Mouse (Mus musculus): Measurements from ENCODE around the gene Slc25a21. TPM values are rescaled to one million over a fixed set of nuclear protein-coding genes. Genes with fewer than 3 reads are reported as not detected.
A peak's percentile ranks its signal among the peaks of the same experiment; 100 is the strongest.

Slc25a21 gene
- total and polyA plus RNA-seq, 2 experiments from 2014 or later, result 0.19 to 0.29 TPM

GRCm38 (mm10) chr12:56692536-56692935 is 504.7 kb downstream of the Slc25a21 start:
- Histone ChIP-seq H3K27me3 (ENCODE audit: insufficient read depth, low read length) (peaks cover 97% of the 10 kb centered on the region), H3K4me1 (ENCODE audit: insufficient read depth) (peaks cover 7% of the 10 kb centered on the region; the same call in 1 of the 2 replicates), H3K9me3 (ENCODE audit: low read length) (no peaks in the 10 kb centered on the region), H3K36me3 (ENCODE audit: insufficient read depth) (no peaks in the 10 kb centered on the region; the same call in 1 of the 2 replicates), H3K4me2 (ENCODE audit: low read depth) (no peak overlapping the region), H3K4me3 (ENCODE audit: low read depth, low read length) (no peak overlapping the region), H3K27ac (ENCODE audit: low read depth, low read length) (no peak overlapping the region), H3K9ac (no peak overlapping the region)
- TF ChIP-seq CTCF (IDR thresholded peaks at IDR 0.05; ENCODE audit: low read depth), result no peak
- ATAC-seq, result no peak
- DNase-seq, result no peak
- WGBS, result 5% methylated on average over 19 of the region's 19 CpGs

GRCm38 (mm10) chr12:56691427-56692079 is 505.7 kb downstream of the Slc25a21 start, which contains the start of gene Pax9:
Gene Pax9 (plus strand): TSS chr12:56691767.
- Histone ChIP-seq H3K27ac (ENCODE audit: low read depth, low read length) (no peak within 1 kb of the TSS), H3K9me3 (ENCODE audit: low read length) (no peaks in the 10 kb centered on the region), H3K4me2 (ENCODE audit: low read depth) (no peak within 1 kb of the TSS), H3K4me1 (ENCODE audit: insufficient read depth) (peaks cover 7% of the 10 kb centered on the region; the same call in 1 of the 2 replicates), H3K36me3 (ENCODE audit: insufficient read depth) (no peaks in the 10 kb centered on the region; the same call in 1 of the 2 replicates), H3K27me3 (ENCODE audit: insufficient read depth, low read length) (peaks cover 96% of the 10 kb centered on the region), H3K4me3 (ENCODE audit: low read depth, low read length) (no peak within 1 kb of the TSS), H3K9ac (no peak within 1 kb of the TSS)
- TF ChIP-seq CTCF (IDR thresholded peaks at IDR 0.05; ENCODE audit: low read depth), result no peak
- WGBS, result under 1% methylated on average over 40 of the region's 40 CpGs
- no peak for DNase-seq
- ATAC-seq, result no peak

GRCm38 (mm10) chr12:56691001-56691400 is 506.3 kb downstream of the Slc25a21 start:
- TF ChIP-seq CTCF (IDR thresholded peaks at IDR 0.05; ENCODE audit: low read depth), result no peak
- DNase-seq (no peak), ATAC-seq (no peak)
- 2% methylated on average over 12 of the region's 12 CpGs for WGBS
- no peak overlapping the region for H3K9ac ChIP-seq
- H3K36me3 ChIP-seq (ENCODE audit: insufficient read depth), result no peaks in the 10 kb centered on the region; the same call in 1 of the 2 replicates
- peaks cover 96% of the 10 kb centered on the region for H3K27me3 ChIP-seq (ENCODE audit: insufficient read depth, low read length)
- H3K4me2 ChIP-seq (ENCODE audit: low read depth), result no peak overlapping the region
- no peak overlapping the region for H3K4me3 ChIP-seq (ENCODE audit: low read depth, low read length)
- H3K9me3 ChIP-seq (ENCODE audit: low read length), result no peaks in the 10 kb centered on the region
- peaks cover 7% of the 10 kb centered on the region; the same call in 1 of the 2 replicates for H3K4me1 ChIP-seq (ENCODE audit: insufficient read depth)
- H3K27ac ChIP-seq (ENCODE audit: low read depth, low read length), result no peak overlapping the region

DNA sequence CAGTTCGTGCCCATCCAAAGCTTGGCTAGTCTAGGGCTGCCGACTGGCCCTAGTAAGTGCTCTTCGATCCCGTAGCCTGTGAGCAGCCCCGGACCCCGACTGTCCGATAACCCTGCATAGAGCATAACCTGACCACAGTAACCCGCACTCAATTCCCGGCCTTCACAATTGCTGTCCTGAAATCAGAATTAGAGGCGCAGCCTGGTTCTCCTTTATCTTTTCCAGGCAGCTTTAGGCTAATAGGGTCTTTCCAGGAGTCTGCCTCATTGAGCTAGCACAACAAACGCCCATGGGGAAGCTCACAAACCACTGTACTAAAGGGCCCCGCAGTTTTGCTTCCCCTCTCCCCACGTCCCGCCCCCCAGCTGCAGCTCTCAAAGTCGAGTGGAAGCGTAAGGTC is 506.9 kb downstream of the Slc25a21 start:
- WGBS, result 1% methylated on average over 16 of the region's 16 CpGs
- H3K9ac ChIP-seq, result no peak overlapping the region
- no peak overlapping the region for H3K4me3 ChIP-seq (ENCODE audit: low read depth, low read length)
- H3K36me3 ChIP-seq (ENCODE audit: insufficient read depth), result no peaks in the 10 kb centered on the region; the same call in 1 of the 2 replicates
- TF ChIP-seq CTCF (IDR thresholded peaks at IDR 0.05; ENCODE audit: low read depth), result no peak
- DNase-seq (no peak), ATAC-seq (no peak)
- H3K4me1 ChIP-seq (ENCODE audit: insufficient read depth), result peaks cover 2% of the 10 kb centered on the region; the same call in 1 of the 2 replicates
- no peak overlapping the region for H3K4me2 ChIP-seq (ENCODE audit: low read depth)
- no peak overlapping the region for H3K27ac ChIP-seq (ENCODE audit: low read depth, low read length)
- H3K27me3 ChIP-seq (ENCODE audit: insufficient read depth, low read length), result peaks cover 96% of the 10 kb centered on the region
- no peaks in the 10 kb centered on the region for H3K9me3 ChIP-seq (ENCODE audit: low read length)

DNA sequence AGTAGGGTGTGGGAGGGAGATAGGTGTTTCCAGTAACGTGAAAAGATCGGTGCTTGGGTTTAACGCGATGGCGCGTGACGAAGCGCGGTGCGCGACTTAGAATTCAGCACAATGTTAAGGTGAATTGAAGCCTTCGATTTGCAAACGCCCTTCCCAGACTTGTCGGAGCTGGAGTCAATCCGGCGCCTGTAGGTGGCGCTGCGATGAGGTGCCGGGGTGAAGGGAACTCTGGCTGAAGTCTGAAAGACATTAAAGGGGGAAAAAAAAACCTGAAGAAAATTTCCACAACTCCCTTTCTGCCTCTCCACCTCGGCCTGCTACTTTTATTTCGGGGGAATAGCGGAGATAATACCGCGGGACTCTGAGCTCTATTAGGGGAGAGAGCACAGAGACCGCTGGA is 507.5 kb downstream of the Slc25a21 start:
- ATAC-seq, result no peak

GRCm38 (mm10) chr12:56689331-56689730 is 507.9 kb downstream of the Slc25a21 start:
- DNase-seq (no peak), ATAC-seq (no peak)
- Histone ChIP-seq H3K9me3 (ENCODE audit: low read length) (no peaks in the 10 kb centered on the region), H3K9ac (no peak overlapping the region), H3K27ac (ENCODE audit: low read depth, low read length) (no peak overlapping the region), H3K4me1 (ENCODE audit: insufficient read depth) (no peaks in the 10 kb centered on the region), H3K27me3 (ENCODE audit: insufficient read depth, low read length) (peaks cover 96% of the 10 kb centered on the region), H3K4me2 (ENCODE audit: low read depth) (no peak overlapping the region), H3K4me3 (ENCODE audit: low read depth, low read length) (no peak overlapping the region), H3K36me3 (ENCODE audit: insufficient read depth) (no peaks in the 10 kb centered on the region; the same call in 1 of the 2 replicates)
- TF ChIP-seq CTCF (IDR thresholded peaks at IDR 0.05; ENCODE audit: low read depth), result no peak
- WGBS, result under 1% methylated on average over 10 of the region's 10 CpGs

More for the DNA sequence above, 507.5 kb downstream of the Slc25a21 start:
- H3K4me3 ChIP-seq (ENCODE audit: low read depth, low read length), result no peak overlapping the region
- 1% methylated on average over 25 of the region's 25 CpGs for WGBS
- no peak overlapping the region for H3K9ac ChIP-seq
- H3K9me3 ChIP-seq (ENCODE audit: low read length), result no peaks in the 10 kb centered on the region
- H3K4me2 ChIP-seq (ENCODE audit: low read depth), result no peak overlapping the region
- H3K27me3 ChIP-seq (ENCODE audit: insufficient read depth, low read length), result peaks cover 96% of the 10 kb centered on the region
- H3K27ac ChIP-seq (ENCODE audit: low read depth, low read length), result no peak overlapping the region
- TF ChIP-seq CTCF (IDR thresholded peaks at IDR 0.05; ENCODE audit: low read depth), result peak; percentile 50
- H3K4me1 ChIP-seq (ENCODE audit: insufficient read depth), result no peaks in the 10 kb centered on the region
- no peaks in the 10 kb centered on the region; the same call in 1 of the 2 replicates for H3K36me3 ChIP-seq (ENCODE audit: insufficient read depth)
- peak; percentile 36 for DNase-seq

DNA sequence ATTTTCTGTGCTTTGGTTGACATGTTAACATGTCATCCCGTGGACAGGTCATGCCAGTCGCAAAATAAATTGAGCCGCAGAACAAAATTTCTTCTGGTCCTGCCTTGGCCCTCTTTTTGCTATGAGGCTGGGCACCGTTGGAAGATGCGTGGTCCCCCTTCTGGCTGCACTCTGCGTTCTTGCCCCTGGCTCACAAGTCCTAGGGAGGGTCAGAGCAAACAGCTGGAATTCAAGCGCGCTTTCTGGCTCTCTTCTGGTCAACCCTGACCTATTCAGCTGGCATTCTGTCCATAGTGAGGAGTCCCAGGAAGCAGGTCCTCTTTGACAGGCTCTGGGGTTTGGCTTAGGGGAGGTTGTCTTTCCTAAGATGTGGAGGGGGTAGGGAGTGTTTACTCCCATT is 508.4 kb downstream of the Slc25a21 start:
- Histone ChIP-seq H3K9me3 (ENCODE audit: low read length) (no peaks in the 10 kb centered on the region), H3K27ac (ENCODE audit: low read depth, low read length) (no peak overlapping the region), H3K27me3 (ENCODE audit: insufficient read depth, low read length) (peaks cover 96% of the 10 kb centered on the region), H3K9ac (no peak overlapping the region), H3K4me3 (ENCODE audit: low read depth, low read length) (no peak overlapping the region), H3K4me2 (ENCODE audit: low read depth) (no peak overlapping the region), H3K4me1 (ENCODE audit: insufficient read depth) (no peaks in the 10 kb centered on the region), H3K36me3 (ENCODE audit: insufficient read depth) (no peaks in the 10 kb centered on the region; the same call in 1 of the 2 replicates)
- DNase-seq, result no peak
- WGBS, result 2% methylated on average over 8 of the region's 8 CpGs
- no peak for TF ChIP-seq CTCF (IDR thresholded peaks at IDR 0.05; ENCODE audit: low read depth)
- no peak for ATAC-seq

All from forebrain, postnatal 0 days (tissue).